Mouse (Mus musculus) brain, embryonic 14.5 days (tissue): Measurements from ENCODE around the gene Mbtps1.

Experiments
- CTCF ChIP-seq: fragments of 200-500 bp; IDR thresholded peaks from 2 replicates; pipeline ENCODE4 v1.5.1; 2012; ENCODE audit warnings: inconsistent platforms, mild to moderate bottlenecking, moderate library complexity, borderline replicate concordance; ENCODE audit not compliant: insufficient read depth, insufficient read length; ENCODE audit errors: extremely low read depth
- POLR2A ChIP-seq: fragments of 200-500 bp; IDR thresholded peaks from 2 replicates; pipeline ENCODE4 v1.6.1; 2012; ENCODE audit warnings: mild to moderate bottlenecking, inconsistent platforms, borderline replicate concordance; ENCODE audit not compliant: poor library complexity, insufficient read depth, insufficient read length, severe bottlenecking; ENCODE audit errors: extremely low read depth

GRCm38 (mm10) chr8:119563849-119564251, 5.3 kb upstream of the Mbtps1 start:
- no peak for TF ChIP-seq POLR2A
- TF ChIP-seq CTCF: no peak
